Mouse (Mus musculus) bone marrow, adult 2 months (tissue): ENCODE results near the gene Il10.

Experiments used
- CTCF ChIP-seq: fragments of 200-500 bp; IDR thresholded peaks from 2 replicates; pipeline ENCODE4 v1.5.1; 2011; ENCODE audit warnings: low read length, control low read depth; ENCODE audit not compliant: control insufficient read depth, insufficient read depth
- POLR2A ChIP-seq: fragments of 200-500 bp; IDR thresholded peaks from 2 replicates; pipeline ENCODE4 v1.6.1; 2011; ENCODE audit warnings: low read depth, mild to moderate bottlenecking, control low read depth, low read length, borderline replicate concordance; ENCODE audit not compliant: control insufficient read depth

GRCm38 (mm10) chr1:131003037-131003922 is 16.4 kb upstream of the Il10 start:
- TF ChIP-seq CTCF: no peak
- no peak for TF ChIP-seq POLR2A
